Mouse (Mus musculus): ENCODE measurements at regions not wholly inside any gene's neighbourhood (a gene's known extent, or its start where the extent isn't known, plus 50 kb on each side); places are given as distances from the start of the nearest gene placed in this dataset.

DNA sequence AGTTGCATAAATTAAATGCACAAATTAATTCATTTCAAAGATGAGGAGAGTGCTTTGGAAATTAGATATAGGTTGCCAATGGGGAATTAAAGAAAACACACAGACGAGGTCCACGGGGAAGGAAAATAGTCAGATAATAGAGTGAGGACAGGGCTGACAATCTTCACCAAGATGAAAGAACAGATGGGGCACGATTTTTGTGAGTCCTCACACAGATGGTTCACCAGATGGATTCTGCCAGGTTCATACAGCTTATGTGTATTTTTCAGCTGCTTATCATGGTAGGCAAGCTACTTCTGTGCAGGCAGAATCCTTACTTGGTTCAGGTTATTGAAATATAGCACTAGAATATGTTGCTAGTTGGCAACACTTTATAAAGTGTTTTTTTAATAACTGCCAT is 1585.4 kb upstream of the Igfbp7 start:
- peak; percentile 67 for DNase-seq

DNA sequence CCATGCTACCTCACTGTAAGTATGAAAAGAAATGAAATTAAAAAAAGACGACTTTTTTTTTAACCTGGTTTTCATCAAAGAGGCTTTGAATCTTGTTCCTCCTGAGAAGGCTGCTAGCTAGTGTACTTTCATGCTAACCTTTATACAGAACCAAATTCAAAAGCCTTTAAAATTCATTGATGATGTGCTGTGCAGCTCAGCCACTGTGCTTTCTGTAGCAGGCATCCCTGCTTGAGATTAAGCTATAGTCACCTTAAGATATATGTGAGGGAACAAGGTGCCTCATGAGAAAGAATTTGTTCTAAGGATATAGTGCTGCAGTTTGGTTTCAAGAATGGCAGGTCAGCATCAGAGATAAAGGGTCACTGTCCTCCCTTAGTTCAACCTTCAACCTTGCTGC is 1581.9 kb upstream of the Igfbp7 start:
- DNase-seq: no peak

DNA sequence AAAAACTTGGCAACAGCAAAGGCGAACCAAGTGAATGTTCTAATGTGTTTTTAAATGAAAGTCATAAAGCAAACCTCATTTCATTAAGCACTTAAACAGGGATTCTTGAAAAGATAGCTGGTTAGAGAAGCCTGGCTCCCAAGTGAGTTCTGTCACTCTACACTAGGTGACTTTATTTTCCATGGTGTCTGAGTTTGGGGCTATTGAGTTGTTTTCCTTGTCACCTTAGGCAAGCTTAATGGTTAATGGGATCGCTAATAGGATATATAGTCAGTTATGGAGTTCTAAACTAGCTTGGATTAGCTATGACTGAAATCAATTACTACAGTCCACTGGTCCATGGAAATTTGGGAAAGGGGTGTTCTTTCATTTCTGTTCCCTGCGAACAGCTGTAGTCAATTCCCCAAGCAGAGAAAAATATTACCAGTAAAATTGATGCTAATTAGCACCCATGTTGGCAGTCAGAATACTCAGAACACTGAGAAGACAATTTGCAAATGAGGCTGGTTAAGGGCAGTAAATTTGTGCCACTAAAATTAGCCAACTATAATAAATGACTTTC is 1568.7 kb upstream of the Igfbp7 start:
- no peak for DNase-seq

GRCm38 (mm10) chr5:78945702-78946101 is 1537.9 kb upstream of the Igfbp7 start:
- DNase-seq: no peak

DNA sequence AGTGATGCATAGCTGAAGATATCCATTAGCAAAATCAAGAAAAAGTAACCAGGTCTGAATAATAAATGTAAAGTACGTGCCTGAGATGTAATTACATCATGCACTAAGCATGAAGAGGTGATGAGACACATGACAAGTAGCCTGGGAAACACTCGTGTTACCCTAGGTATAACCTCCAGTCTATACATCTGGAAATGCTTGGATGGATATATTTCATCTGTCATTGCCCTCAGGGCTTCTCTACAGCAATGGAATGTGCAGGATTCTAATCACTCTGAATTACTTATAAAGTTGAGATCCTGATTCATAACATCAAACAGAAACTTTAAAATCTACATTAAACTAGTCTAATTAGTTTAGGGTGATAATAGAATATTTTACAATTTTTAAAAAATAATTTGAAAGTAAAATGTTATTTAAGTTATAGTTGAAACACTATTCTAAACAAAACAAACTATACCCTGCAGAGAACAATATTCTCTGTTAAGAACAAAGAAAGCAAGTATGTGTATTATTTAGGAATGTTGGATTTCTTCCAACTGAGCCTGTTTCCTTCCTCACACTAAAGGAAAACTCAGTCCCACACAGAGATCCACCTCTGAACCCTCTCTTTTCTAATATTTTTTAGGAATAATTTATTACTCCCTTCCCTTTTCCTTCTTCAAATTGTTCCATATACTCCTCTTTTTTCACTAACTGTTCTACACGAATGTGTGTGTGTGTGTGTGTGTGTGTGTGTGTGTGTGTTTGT is 1514.2 kb upstream of the Igfbp7 start:
- DNase-seq: no peak

GRCm38 (mm10) chr5:78900128-78900527 is 1492.3 kb upstream of the Igfbp7 start:
- no peak for DNase-seq

GRCm38 (mm10) chr5:78878775-78879174 is 1470.9 kb upstream of the Igfbp7 start:
- no peak for DNase-seq

GRCm38 (mm10) chr5:78845126-78845525 is 1437.3 kb upstream of the Igfbp7 start:
- DNase-seq: no peak

DNA sequence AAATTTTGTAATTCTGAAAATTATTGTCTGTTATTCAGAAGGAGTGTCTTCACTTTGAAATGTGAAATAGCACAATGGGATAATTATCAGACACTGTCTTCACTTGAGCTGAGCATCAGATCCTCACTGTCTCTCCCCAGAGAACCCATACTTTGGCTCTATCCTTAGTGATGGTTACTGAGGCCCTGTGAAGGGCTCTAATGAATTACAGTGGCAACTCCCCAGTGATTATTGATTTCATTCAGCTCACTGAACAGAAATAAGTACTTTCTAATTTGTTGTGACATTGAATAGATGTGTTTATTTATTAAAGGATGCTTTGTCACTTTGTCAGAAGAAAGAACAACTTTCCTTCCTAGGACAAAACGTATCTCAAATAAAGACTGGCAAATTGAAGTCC is 1389.5 kb upstream of the Igfbp7 start:
- no peak for DNase-seq
